Mouse (Mus musculus) skeletal muscle tissue, adult 2 months (tissue): ENCODE measurements around the gene Arhgap30.
A peak's percentile ranks its signal among the peaks of the same experiment; 100 is the strongest.

ENCODE experiments used
- DNase-seq: peaks from one replicate; pipeline ENCODE4 v3.0.0-alpha.2; 2012; ENCODE audit warnings: low read depth, low spot score

Gene Arhgap30

GRCm38 (mm10) chr1:171435288-171435814 is 46.6 kb downstream of the Arhgap30 start:
- no peak for DNase-seq

- no peak for DNase-seq
Observed at GRCm38 (mm10) chr1:171435974-171436373, 47.2 kb downstream of the Arhgap30 start.

GRCm38 (mm10) chr1:171437264-171438013 is 48.7 kb downstream of the Arhgap30 start, which contains the start of gene F11r:
Gene F11r (plus strand): TSS chr1:171437535.
- DNase-seq = no peak

- no peak for DNase-seq
Observed at GRCm38 (mm10) chr1:171438014-171438670, 49.4 kb downstream of the Arhgap30 start.

- DNase-seq = no peak
Observed at GRCm38 (mm10) chr1:171439072-171439471, 50.3 kb downstream of the Arhgap30 start.

GRCm38 (mm10) chr1:171440025-171440725 is 51.4 kb downstream of the Arhgap30 start:
- peak; percentile 48 for DNase-seq

- no peak for DNase-seq
Observed at GRCm38 (mm10) chr1:171441466-171442412, 53.0 kb downstream of the Arhgap30 start.

GRCm38 (mm10) chr1:171442413-171442760 is 53.6 kb downstream of the Arhgap30 start:
- DNase-seq = no peak

GRCm38 (mm10) chr1:171445050-171445449 is 56.3 kb downstream of the Arhgap30 start:
- no peak for DNase-seq

- no peak for DNase-seq
Observed at GRCm38 (mm10) chr1:171446854-171447253, 58.1 kb downstream of the Arhgap30 start.

- DNase-seq = no peak
Observed at GRCm38 (mm10) chr1:171447692-171448091, 58.9 kb downstream of the Arhgap30 start.

GRCm38 (mm10) chr1:171450062-171450461 is 61.3 kb downstream of the Arhgap30 start:
- DNase-seq = no peak

- DNase-seq = no peak
Observed at GRCm38 (mm10) chr1:171451001-171451400, 62.2 kb downstream of the Arhgap30 start.

- no peak for DNase-seq
Observed at GRCm38 (mm10) chr1:171452522-171452921, 63.8 kb downstream of the Arhgap30 start.

GRCm38 (mm10) chr1:171452923-171453322 is 64.2 kb downstream of the Arhgap30 start:
- DNase-seq = no peak

GRCm38 (mm10) chr1:171454926-171455325 is 66.2 kb downstream of the Arhgap30 start:
- no peak for DNase-seq

GRCm38 (mm10) chr1:171457568-171457967 is 68.8 kb downstream of the Arhgap30 start:
- no peak for DNase-seq

GRCm38 (mm10) chr1:171459791-171460190 is 71.0 kb downstream of the Arhgap30 start:
- DNase-seq = no peak
